Mouse (Mus musculus): ENCODE measurements around the gene Gm4869. TPM values are rescaled to one million over a fixed set of nuclear protein-coding genes. Genes with fewer than 3 reads are reported as not detected.
A peak's percentile ranks its signal among the peaks of the same experiment; 100 is the strongest.
"Not testable (repeated sequence)": the region's sequence is repeated elsewhere in the genome, so short reads cannot be mapped to it uniquely, and the experiment has no call there.

The Gm4869 gene
- polyA plus RNA-seq, 1 experiment from 2014 or later: not detected

DNA sequence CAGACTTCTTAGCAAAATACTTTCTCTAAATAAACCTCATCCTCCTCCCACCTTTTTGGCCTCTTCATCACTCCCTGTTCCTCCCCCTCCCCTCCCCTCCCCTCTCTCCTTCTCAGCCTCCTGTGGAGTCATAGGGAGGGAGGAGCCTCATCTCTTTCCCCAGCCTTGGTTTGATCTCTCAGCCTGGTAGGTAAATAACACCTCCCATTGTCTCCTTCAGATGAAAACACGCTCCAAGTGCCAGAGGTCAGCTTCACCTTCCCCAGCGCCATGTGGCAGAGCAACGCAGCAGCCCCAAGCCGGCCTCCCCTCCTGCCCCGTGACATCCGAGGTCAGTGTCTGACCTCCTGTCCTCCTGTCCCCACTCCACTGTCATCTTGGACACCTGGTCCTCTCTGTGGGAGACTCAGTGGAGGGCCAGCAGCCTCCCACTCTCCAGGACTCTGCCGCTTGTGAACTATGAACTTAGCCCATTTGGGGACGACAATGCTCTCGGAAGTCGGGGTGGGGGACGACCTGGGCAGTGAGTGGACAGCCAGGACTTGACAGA, 47.3 kb downstream of the Gm4869 start:
- no peak overlapping the region for H3K9ac ChIP-seq (ENCODE audit: low read length)
- no peak overlapping the region for H3K4me3 ChIP-seq (ENCODE audit: low read depth, low read length)
- no peaks in the 10 kb centered on the region for H3K9me3 ChIP-seq (ENCODE audit: control insufficient read depth, low read length)
- no peak overlapping the region for H3K4me2 ChIP-seq (ENCODE audit: low read length)
- ATAC-seq (replicated peaks; ENCODE audit: low FRiP score, low TSS enrichment, low read depth) (no peak; the same call in 1 of the 2 replicates), DNase-seq (ENCODE audit: low spot score) (no peak)
- H3K27me3 ChIP-seq (replicated peaks; ENCODE audit: control insufficient read depth, insufficient read depth, low read length): no peaks in the 10 kb centered on the region
- H3K27ac ChIP-seq (ENCODE audit: low read depth): no peak overlapping the region
- no peaks in the 10 kb centered on the region for H3K4me1 ChIP-seq (replicated peaks; ENCODE audit: control insufficient read depth, insufficient read depth, low read length)
- WGBS: 20% methylated on average over 11 of the region's 11 CpGs
- H3K36me3 ChIP-seq (ENCODE audit: control insufficient read depth, insufficient read depth, low read length): no peaks in the 10 kb centered on the region

- ATAC-seq (replicated peaks; ENCODE audit: low FRiP score, low TSS enrichment, low read depth) (no peak), DNase-seq (ENCODE audit: low spot score) (no peak)
- Histone ChIP-seq H3K9ac (ENCODE audit: low read length) (no peak overlapping the region), H3K4me1 (replicated peaks; ENCODE audit: control insufficient read depth, insufficient read depth, low read length) (peaks cover 5% of the 10 kb centered on the region), H3K27ac (ENCODE audit: low read depth) (no peak overlapping the region), H3K4me2 (ENCODE audit: low read length) (no peak overlapping the region), H3K27me3 (replicated peaks; ENCODE audit: control insufficient read depth, insufficient read depth, low read length) (no peaks in the 10 kb centered on the region), H3K36me3 (ENCODE audit: control insufficient read depth, insufficient read depth, low read length) (no peaks in the 10 kb centered on the region), H3K4me3 (ENCODE audit: low read depth, low read length) (no peak overlapping the region), H3K9me3 (ENCODE audit: control insufficient read depth, low read length) (no peaks in the 10 kb centered on the region)
- WGBS: 74% methylated on average over 6 of the region's 6 CpGs
Measured at GRCm38 (mm10) chr5:140498176-140498575, 52.7 kb downstream of the Gm4869 start.

- WGBS: 86% methylated on average over 6 of the region's 6 CpGs
- no peak for ATAC-seq (replicated peaks; ENCODE audit: low FRiP score, low TSS enrichment, low read depth)
Measured at GRCm38 (mm10) chr5:140500736-140501135, 55.3 kb downstream of the Gm4869 start.

DNA sequence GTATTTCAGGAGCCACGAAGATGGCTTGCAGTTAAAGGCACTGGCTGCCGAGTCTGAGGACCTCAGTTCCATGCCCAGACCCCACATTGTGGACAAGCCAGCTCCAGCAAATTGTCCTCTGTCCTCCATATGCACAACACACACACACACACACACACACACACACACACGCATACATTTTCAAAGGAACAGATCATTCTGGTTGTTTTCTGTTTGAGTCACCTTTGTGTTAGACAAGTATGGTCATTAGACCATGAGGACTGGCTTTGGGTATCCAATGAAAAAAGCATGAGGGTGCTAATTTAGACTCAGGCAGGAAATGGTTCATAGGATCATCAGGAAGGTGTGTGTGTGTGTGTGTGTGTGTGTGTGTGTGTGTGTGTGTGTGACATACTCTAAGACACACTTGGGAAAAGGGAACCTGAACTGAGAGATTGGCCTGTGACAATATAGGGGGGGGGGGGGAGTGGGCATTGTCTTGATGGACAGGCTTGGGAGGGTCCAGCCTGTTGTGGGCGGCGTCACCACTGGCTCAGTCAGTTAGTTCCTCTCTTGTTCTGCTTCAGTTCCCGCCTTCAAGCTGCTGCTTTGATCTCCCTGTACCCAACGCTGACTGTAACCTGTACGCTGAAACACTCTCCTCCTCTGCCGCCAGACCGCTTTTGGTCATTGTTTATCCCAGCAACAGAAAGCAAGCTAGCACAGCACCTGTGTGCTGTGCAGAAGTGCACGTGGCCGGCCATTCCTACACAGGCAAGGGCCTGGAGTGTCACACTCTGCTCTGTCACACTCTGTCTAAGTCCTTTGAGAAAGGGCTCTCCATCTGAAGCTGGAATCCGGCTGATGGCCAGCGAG, 56.8 kb downstream of the Gm4869 start:
- ATAC-seq (replicated peaks; ENCODE audit: low FRiP score, low TSS enrichment, low read depth) (no peak), DNase-seq (ENCODE audit: low spot score) (no peak)
- H3K4me2 ChIP-seq (ENCODE audit: low read length): peak overlapping the region; percentile 48
- H3K9ac ChIP-seq (ENCODE audit: low read length): 0 out of 2 replicates have a peak overlapping the region, but pooled peaks have one; percentile 25
- H3K27ac ChIP-seq (ENCODE audit: low read depth): peak overlapping the region; percentile 62; the same call in 1 of the 2 replicates
- WGBS: 21% methylated on average over 14 of the region's 14 CpGs
- H3K36me3 ChIP-seq (ENCODE audit: control insufficient read depth, insufficient read depth, low read length): no peaks in the 10 kb centered on the region
- no peaks in the 10 kb centered on the region for H3K9me3 ChIP-seq (ENCODE audit: control insufficient read depth, low read length)
- peaks cover 29% of the 10 kb centered on the region for H3K4me1 ChIP-seq (replicated peaks; ENCODE audit: control insufficient read depth, insufficient read depth, low read length)
- H3K27me3 ChIP-seq (replicated peaks; ENCODE audit: control insufficient read depth, insufficient read depth, low read length): no peaks in the 10 kb centered on the region
- H3K4me3 ChIP-seq (ENCODE audit: low read depth, low read length): 0 out of 2 replicates have a peak overlapping the region, but pooled peaks have one; percentile 15

More at GRCm38 (mm10) chr5:140500736-140501135, 55.3 kb downstream of the Gm4869 start:
- H3K4me3 ChIP-seq (ENCODE audit: low read depth, low read length): no peak overlapping the region
- H3K27ac ChIP-seq (ENCODE audit: low read depth): no peak overlapping the region
- no peaks in the 10 kb centered on the region for H3K9me3 ChIP-seq (ENCODE audit: control insufficient read depth, low read length)
- H3K4me1 ChIP-seq (replicated peaks; ENCODE audit: control insufficient read depth, insufficient read depth, low read length): peaks cover 16% of the 10 kb centered on the region
- no peaks in the 10 kb centered on the region for H3K27me3 ChIP-seq (replicated peaks; ENCODE audit: control insufficient read depth, insufficient read depth, low read length)
- no peak overlapping the region for H3K4me2 ChIP-seq (ENCODE audit: low read length)
- no peak for DNase-seq (ENCODE audit: low spot score)
- H3K9ac ChIP-seq (ENCODE audit: low read length): no peak overlapping the region
- no peaks in the 10 kb centered on the region for H3K36me3 ChIP-seq (ENCODE audit: control insufficient read depth, insufficient read depth, low read length)

GRCm38 (mm10) chr5:140502925-140503324, 57.5 kb downstream of the Gm4869 start:
- 0 out of 2 replicates have a peak overlapping the region, but pooled peaks have one; percentile 15 for H3K4me3 ChIP-seq (ENCODE audit: low read depth, low read length)
- not testable (repeated sequence) for H3K9ac ChIP-seq (ENCODE audit: low read length); H3K27me3 ChIP-seq (replicated peaks; ENCODE audit: control insufficient read depth, insufficient read depth, low read length); H3K36me3 ChIP-seq (ENCODE audit: control insufficient read depth, insufficient read depth, low read length); H3K9me3 ChIP-seq (ENCODE audit: control insufficient read depth, low read length)
- H3K4me1 ChIP-seq (replicated peaks; ENCODE audit: control insufficient read depth, insufficient read depth, low read length): peaks cover 36% of the 10 kb centered on the region
- peak; percentile 68 for DNase-seq (ENCODE audit: low spot score)
- peak overlapping the region; percentile 48 for H3K4me2 ChIP-seq (ENCODE audit: low read length)
- H3K27ac ChIP-seq (ENCODE audit: low read depth): peak overlapping the region; percentile 62
- 0 out of 2 replicates have a peak, but pooled peaks have one; percentile 4 for ATAC-seq (replicated peaks; ENCODE audit: low FRiP score, low TSS enrichment, low read depth)
- WGBS: under 1% methylated on average over 12 of the region's 12 CpGs

DNA sequence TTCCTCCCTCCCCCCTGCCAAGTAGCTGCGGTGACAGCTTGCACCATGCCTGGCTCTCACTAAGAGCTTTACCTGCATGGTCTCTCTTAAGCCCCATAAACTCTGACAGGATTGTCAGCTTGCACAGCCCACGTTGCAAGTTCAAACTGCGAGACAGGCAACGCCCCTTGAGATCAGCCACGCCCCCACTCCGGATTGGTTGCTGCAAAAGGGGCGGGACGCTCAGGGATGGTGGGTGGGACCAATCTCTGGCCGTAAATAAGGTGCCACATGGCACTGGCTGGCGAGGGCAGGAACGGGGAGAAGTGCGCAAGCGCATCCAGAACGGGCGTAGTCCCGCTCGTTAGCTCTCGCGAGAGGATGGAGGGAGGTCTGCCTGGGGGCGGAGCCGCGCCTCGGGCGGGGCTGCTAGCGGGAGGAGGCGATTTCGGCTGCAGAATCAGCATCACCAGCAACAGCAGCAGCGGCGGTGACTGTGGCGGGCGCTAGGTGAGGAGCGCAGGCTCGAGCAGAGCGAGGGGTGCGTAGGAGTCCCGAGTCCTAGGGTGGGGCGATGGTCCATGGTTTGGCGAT, 59.8 kb downstream of the Gm4869 start, which contains the start of gene Chst12:
Chst12 (plus strand) TSS at position 343 of the 573 bp plus-strand sequence.
- ATAC-seq (replicated peaks; ENCODE audit: low FRiP score, low TSS enrichment, low read depth) (peak; percentile 93), DNase-seq (ENCODE audit: low spot score) (peak; percentile 98)
- Histone ChIP-seq H3K4me3 (ENCODE audit: low read depth, low read length) (peak within 1 kb of the TSS; percentile 74), H3K27ac (ENCODE audit: low read depth) (peak within 1 kb of the TSS; percentile 77), H3K4me1 (replicated peaks; ENCODE audit: control insufficient read depth, insufficient read depth, low read length) (peaks cover 46% of the 10 kb centered on the region), H3K9ac (ENCODE audit: low read length) (peak within 1 kb of the TSS; percentile 73), H3K27me3 (replicated peaks; ENCODE audit: control insufficient read depth, insufficient read depth, low read length) (no peaks in the 10 kb centered on the region), H3K9me3 (ENCODE audit: control insufficient read depth, low read length) (no peaks in the 10 kb centered on the region), H3K4me2 (ENCODE audit: low read length) (peak within 1 kb of the TSS; percentile 94), H3K36me3 (ENCODE audit: control insufficient read depth, insufficient read depth, low read length) (no peaks in the 10 kb centered on the region)
- under 1% methylated on average over 38 of the region's 38 CpGs for WGBS

- Histone ChIP-seq H3K27me3 (replicated peaks; ENCODE audit: control insufficient read depth, insufficient read depth, low read length) (no peaks in the 10 kb centered on the region), H3K4me2 (ENCODE audit: low read length) (peak overlapping the region; percentile 94), H3K9ac (ENCODE audit: low read length) (peak overlapping the region; percentile 73), H3K9me3 (ENCODE audit: control insufficient read depth, low read length) (no peaks in the 10 kb centered on the region), H3K4me1 (replicated peaks; ENCODE audit: control insufficient read depth, insufficient read depth, low read length) (peaks cover 48% of the 10 kb centered on the region), H3K4me3 (ENCODE audit: low read depth, low read length) (peak overlapping the region; percentile 74), H3K27ac (ENCODE audit: low read depth) (peak overlapping the region; percentile 77; the same call in 1 of the 2 replicates), H3K36me3 (ENCODE audit: control insufficient read depth, insufficient read depth, low read length) (no peaks in the 10 kb centered on the region)
- no peak for DNase-seq (ENCODE audit: low spot score)
- ATAC-seq (replicated peaks; ENCODE audit: low FRiP score, low TSS enrichment, low read depth): no peak
- WGBS: 27% methylated on average over 22 of the region's 22 CpGs
Measured at GRCm38 (mm10) chr5:140506096-140506794, 60.8 kb downstream of the Gm4869 start.
